Mouse (Mus musculus): ENCODE measurements around the gene Pear1.

Gene Pear1

DNA sequence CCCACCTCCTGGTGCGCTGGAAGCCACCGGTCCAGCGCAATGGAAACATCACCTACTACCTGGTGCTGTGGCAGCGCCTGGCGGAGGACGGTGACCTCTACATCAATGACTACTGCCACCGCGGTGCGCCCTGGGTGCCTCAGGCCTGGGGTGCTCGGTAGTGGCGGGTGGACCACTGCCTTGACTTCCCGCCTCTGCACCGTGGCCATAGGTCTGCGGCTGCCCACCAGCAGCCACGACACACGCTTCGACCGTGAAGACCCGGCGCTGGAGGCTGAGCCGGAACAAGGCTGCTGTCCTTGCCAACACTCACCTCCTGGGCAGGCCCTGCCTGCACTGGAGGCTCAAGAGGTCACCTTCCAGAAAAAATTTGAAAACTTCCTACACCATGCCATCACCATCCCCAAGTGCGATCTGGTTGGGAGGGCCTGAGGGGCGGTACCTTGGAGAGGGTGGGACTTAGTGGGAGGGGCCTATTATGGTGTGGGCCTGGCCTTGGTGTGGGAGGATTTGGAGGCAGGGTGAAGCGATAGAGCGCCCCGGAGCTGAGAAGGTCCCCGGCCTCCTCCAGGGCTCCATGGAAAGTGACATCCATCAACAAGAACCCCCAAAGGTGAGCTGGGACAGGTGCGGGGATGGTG, 14.7 kb downstream of the Pear1 start:
- DNase-seq (ENCODE audit: low spot score): no peak

DNA sequence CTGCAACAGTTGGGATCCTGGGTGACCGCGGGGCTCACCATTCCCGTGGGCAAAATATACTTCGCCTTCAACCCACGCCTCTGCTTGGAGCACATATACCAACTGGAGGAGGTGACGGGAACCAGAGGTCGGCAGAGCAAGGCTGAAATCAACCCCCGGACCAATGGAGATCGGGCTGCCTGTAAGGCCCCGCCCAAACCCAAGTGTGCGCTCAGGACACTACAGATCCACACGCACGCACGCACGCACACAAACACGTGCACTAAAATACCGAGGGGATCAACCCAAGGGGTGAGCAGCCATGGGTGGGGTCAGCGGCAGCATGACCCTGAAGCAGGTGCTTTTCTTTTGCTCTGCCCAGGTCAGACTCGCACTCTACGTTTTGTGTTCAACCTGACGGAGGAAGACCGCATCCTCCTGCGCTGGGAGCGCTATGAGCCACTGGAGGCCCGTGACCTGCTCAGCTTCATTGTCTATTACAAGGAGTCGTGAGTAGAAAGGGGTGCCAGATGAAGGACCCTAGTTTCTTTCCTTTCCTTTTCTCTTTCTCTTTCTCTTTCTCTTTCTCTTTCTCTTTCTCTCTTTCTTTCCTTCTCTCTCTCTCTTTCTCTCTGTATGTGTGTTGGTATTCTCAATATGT, 19.9 kb downstream of the Pear1 start:
- DNase-seq (ENCODE audit: low spot score): no peak

DNA sequence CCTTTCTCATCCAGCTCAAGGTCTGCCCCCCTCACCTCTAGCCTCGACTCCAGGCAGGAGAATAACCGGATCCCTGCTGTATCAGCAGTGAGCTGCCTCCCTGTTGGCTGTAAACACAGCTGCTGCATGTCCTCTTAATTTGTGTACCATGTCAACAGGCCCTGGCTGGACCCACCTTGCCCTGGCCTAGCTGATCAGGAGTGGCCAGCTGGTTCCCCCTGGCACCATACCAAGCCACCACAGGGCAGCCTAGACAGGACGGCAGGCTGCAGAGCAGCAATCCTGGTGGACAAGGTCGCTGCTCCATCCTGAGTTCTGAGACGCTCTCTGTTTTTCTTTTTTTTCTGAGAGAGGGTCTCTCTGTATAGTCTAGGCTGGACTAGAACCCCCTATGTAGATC, 22.4 kb downstream of the Pear1 start:
- DNase-seq (ENCODE audit: low spot score): no peak

DNA sequence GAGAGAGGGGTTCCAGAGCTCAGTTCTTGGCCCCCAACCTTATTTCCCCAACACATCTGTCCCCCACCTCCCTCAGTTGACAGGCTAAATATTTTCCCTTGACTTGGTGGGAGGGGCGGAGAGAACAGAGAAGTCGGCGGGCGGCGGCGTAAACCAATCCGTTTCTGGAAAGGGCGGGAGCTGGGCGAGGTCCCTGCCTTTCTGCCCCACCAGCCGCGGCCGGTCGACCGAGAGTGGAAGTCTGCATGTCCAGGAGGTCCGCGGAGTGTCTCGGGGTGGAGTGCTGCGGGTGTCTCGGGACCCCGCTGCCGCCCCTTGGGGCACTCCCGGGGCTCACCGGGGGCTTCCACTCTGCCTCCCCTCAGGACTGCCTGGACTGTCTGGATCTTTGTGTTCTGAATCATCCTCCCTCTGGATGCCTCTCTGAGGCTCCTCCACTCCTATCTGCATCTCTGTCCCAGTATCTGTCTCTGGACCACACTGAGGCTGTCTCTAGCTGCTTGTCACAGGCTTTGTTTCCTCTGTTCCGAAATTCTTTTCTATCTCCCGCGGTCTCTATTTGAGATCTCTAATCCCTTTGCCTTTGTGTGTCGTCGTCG, 27.3 kb downstream of the Pear1 start, which contains the start of gene Insrr:
TSS of gene Insrr (plus strand) at position 216 of the 599 bp plus-strand sequence.
- peak; percentile 29 for DNase-seq (ENCODE audit: low spot score)

DNA sequence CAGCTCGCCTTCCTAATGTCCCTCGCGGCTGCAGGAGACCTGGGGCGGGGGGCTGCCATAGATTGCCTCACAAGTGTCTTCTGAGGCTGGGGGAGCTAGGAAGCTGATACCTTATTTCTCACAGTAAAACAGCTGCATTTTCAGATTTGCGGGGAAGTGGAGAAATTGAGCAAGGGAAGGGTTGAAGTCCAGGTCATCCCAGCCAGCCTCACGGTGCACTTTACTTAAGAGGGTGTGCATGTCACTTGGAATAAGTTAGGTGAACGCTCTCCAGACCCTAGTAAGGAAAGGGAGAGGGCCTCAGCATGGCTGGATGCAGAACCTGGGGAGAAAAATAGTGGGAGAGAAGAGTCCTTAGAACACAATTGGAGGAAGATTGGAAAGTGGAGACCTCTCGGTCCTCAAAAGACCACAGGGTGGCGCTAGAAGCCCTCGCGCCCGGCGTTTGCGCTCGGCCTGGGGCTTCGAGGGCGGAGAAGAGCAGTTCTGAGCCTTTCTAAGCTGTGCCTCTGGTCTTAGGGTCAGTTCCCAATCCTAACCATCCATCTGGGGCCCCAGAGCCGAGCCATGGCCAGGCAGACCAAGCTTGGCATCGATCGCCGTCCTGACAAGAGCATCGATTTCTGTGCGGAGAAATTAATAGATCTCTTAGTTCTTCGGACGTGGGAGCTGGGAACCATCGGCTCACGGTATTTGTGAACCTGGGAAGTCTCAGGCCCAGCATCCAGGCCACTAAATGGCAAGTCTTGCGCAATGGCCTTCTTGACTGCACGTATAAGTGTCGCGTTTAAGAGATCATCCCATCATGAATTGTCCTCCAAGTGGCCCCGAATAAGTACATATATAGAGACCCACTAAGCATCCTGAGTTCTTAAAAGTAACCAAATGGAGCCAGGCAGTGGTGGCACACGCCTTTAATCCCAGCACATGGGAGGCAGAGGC, 28.5 kb downstream of the Pear1 start:
- peak; percentile 61 for DNase-seq (ENCODE audit: low spot score)

DNA sequence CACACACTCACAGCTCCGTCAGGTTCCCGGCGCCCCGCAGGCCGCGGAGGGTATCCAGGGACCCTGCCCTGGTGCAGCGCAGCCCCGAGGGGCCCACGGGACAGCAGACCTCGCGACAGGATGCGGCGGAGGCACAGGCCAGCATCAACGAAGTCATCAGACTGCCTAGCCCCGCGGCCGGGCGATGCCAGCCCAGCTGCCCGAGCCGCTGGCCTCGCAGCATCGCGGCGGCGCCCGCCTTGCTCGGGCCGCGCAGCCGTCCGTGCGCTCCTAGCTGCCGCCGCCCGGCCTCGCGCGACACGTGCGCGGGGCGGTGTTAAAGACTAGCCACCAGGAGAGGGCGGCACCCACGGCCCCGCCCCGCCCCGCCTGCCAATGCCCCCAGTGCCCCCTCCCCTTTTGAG, 29.2 kb downstream of the Pear1 start, which contains the start of gene Ntrk1:
TSS of gene Ntrk1 (minus strand) at position 241 of the 404 bp plus-strand sequence.
- no peak for DNase-seq (ENCODE audit: low spot score)

DNA sequence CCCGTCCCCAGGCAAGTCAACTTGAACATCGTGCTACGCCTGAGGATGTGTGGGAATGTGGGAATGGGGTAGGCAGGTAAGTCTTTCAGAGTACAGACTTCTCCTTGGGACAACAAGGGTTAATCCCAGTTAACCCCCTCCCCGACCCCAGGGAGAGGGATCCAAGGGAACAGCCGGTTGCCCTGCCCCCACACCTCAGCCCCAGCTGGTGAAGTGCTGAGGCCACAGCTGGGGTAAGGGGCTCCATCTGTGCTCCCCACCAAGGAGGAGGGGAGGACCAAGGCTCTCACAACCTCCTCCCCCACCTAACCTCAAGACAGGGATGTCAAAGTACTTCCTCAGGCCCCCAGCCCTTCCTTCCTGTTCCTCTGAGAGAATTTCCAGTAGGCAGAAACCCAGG, 34.3 kb downstream of the Pear1 start:
- DNase-seq (ENCODE audit: low spot score): no peak

DNA sequence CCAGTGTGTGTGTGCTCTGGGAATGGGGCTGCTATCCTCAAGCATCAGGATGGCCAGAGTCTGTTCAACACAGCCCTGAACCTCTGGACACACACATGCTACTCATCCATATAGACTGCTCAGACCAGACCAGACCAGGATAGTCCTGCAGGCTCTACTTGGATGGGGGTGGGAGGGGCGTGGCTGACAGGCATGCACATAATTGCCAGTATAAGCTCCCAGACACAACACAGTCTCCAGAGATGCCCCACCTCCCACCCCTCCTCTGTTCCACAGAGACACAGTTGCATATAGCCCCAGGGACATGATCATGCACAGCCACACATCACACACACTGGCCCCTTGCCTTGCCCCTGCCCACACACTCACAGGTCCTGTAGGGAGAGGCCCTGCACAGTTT, 34.9 kb downstream of the Pear1 start:
- DNase-seq (ENCODE audit: low spot score): no peak

DNA sequence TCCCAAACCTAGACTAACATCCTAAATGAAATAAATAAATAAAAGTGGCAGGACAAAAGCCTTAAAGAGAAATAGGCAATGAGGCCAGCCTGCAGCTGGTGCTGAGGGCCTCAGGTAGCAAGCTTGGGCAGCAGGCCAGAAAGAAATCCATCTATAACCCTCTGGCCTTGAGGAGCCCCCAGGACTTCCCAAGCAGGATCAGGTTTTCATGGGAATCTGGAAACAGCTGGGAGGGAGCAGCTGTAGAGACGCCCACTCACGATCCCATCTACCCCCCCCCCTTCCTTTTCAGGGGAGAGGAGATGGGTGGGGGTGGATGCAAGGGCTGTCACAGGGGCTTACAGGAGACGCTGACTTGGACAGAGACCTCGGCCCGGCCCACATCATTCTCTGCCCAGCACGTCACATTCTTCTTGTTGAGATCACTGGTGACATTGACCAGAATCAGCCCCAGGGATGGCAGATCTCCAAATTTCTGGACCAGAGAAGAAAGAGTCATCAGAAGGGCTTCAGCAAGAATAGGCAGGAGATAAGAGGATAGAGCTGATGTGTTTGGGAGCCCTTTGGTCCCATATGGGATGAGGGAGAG, 38.4 kb downstream of the Pear1 start:
- no peak for DNase-seq (ENCODE audit: low spot score)

DNA sequence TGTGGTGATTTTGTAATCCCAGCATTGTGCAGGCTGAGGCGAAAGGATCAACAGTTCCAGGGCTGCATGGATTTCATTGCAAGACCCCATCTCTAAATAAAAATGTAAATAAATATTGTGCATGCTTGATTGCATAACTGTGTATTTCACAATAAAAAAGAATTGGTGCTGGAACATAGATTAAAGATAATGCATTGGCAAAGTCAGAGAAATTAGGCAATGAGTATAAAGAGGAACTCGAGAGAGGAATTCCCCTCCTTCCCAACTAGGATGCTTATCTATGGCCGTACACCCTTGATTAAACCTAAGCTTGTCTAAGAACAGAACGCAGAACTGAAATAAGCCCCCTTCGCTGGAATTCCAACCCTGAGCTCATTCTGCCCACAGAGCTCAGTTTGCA, 39.0 kb downstream of the Pear1 start:
- DNase-seq (ENCODE audit: low spot score): no peak

DNA sequence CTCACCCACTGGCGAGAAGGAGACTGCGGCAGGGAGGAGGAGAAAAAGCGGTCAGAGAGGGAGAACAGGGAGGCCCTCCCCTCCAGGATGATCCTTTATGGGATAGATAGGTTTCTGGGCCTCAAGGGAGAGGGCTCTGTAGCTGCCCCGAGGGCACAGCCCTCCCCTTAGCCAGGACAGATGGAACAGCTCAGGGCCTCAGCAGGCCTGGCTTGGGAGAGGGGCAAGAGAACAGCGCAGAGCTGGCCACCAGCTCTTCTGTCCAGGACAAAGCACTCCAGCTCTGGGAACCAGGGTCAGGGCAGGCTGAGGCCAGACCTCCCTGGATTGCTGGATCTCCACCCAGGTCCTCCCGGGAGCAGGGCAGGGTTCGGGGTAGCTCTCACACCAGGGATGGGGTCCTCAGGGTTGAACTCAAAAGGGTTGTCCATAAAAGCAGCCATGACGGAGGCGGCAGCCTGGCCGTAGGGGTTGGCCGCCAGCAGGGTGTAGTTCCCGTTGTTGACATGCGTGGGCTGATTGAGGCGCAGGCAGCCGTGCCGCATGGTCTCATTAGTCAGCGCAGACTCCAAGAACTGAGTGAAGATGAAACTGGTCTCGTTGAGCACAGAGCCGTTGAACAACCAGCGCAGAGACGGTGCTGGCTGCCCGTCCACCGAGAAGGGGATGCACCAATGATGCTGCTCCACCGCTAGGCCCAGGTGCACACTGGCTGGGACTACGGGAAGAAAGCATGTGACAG, 40.7 kb downstream of the Pear1 start:
- DNase-seq (ENCODE audit: low spot score): no peak

DNA sequence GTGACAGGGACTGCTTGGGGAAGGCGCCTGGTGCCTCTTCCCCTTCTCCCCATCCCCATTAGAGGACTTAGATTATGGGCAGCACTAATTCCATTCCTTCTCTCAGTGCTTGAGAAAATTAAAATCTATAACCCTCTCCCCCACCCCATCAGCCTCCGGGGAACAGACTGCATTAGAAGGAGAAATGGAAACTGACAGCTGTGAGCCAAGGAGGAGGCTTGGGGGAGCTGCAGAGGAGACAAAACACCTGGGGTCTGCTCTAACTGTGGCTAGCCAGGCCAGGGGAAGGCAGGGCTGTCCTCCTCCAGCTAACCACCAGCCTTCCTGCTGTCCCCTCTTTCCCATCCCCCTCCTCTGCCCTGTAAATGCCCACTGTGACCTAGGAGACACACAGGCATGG, 45.0 kb downstream of the Pear1 start:
- DNase-seq (ENCODE audit: low spot score): no peak

DNA sequence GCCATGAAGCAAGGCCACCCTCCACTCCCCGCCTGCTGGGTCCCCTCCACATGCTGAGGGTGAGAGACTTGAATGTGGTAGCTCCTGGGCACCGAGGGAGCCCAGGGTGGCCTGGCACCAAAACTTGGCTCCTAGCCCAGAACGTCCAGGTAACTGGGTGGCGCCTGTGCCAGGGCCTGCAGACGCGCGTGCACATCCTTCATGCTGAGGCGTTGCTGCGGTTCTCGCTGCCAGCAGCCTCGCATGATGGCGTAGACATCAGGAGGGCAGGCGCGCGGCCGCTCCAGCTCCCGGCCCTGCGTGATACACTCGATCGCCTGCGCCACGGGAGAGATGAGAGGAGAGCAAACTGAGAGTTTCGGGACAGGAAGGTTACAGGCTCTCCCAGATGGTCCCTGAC, 45.8 kb downstream of the Pear1 start:
- no peak for DNase-seq (ENCODE audit: low spot score)

DNA sequence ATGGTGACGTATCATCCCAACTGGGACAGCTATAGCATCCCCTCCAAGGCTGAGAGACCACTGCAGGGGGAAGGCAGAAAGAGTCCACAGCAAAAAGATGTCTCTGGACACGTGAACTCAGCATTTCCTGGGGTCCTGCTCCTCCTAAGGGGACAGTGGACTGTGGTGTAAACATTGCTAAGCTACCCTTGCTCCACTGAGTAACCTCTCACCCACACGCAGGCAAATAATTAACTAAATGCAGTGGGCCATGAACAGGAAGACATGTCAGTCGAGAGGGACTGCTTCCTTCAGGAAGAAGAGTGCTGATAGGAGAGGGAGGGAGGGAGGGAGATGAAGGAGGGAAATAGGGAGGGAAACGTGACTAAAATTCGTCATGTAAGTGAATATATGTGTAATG, 53.0 kb downstream of the Pear1 start:
- DNase-seq (ENCODE audit: low spot score): no peak

DNA sequence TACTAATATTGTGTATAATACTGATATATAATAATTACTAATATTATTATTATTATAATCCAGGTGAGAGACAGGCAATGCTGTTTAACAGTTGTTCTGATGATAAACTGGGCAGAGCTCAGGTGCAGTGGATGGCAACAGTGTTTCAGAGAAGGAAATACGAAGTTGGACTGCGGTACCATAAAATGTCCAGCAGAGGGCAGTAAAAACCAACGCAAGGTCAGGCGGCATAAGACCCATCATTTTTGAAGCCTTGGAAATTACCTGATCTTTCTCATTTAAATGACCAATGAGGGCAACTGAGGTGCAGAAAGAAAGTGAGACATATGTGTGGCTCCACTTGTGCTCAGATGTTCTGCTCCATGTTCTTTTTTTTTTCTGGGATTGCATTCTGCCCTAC, 53.8 kb downstream of the Pear1 start:
- DNase-seq (ENCODE audit: low spot score): no peak

DNA sequence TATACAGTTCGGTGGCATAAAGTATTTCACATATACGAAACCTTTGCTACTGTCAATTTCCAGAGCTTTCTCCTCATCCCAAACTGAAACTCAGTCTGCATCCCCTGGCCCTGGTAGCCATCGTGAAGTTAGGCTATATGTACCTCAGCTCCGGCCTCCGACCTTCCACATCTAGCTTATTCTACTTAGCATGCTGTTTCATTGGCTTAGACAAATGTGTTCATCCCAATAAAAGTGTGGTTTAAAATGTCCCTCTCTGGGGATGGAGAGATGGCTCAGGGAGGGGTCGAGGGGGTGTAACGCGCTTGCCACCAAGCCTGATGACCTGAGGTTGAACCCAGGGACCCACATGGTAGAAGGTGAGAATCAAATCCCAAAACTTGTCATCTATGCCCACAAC, 54.6 kb downstream of the Pear1 start:
- DNase-seq (ENCODE audit: low spot score): no peak

DNA sequence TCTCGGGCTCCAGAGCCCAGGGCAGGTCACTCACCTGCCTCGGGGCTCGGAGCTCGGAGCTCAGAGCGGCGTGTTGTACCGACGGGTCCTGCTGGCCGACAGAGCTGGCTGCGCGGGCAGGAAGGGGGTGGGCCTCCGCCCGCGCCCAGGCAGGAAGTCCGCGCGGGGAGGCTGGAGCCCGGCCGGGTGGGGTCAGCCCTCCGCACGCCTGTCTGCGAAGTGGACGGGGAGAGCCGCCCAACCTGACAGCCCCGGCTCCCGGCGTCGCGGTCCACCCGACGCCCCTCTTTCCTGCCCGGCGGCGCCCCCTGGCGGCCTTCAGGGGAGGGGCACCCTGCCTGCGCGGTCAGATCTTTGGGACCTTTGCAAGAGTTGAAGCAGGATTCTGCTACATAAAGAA, 55.3 kb downstream of the Pear1 start:
- DNase-seq (ENCODE audit: low spot score): peak; percentile 84

DNA sequence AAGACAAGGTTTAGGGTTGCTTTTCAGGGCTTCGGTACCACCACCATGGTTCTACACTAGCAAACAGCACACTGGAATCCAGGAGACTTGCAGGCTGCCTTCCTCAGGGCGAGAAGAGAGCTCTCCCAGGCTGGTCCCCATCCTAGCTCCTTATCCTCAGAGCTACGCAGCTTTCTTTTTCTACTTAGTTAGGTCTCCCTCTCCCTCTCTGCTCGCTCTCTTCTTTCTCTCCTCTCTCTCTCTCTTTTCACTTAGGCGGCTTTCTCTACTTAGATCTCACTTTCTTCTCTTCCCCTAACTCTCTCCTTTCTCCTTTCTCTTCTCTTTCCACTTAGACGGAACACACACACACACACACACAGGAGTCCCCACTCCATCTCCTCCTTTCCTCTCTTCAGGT, 55.7 kb downstream of the Pear1 start:
- no peak for DNase-seq (ENCODE audit: low spot score)

DNA sequence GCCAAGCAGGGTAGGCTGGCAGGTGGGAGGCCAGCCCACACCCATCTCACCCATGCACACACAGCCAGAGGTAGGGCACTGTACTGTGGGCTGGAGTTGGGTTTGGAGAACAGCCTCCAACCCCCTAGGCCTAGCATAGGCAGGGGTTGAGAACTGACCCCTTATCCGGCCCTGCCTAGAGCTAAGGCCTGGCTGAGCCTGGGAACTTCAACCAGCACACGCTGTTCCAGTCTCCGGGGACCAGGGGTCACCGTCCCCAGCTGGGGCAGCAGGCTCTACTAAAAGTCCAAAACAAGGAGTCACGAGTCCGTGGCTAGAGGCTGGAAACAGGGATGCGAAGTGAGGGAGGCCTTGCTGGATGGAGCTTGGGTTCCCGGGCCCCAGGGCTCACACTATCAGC, 56.3 kb downstream of the Pear1 start:
- DNase-seq (ENCODE audit: low spot score): no peak

DNA sequence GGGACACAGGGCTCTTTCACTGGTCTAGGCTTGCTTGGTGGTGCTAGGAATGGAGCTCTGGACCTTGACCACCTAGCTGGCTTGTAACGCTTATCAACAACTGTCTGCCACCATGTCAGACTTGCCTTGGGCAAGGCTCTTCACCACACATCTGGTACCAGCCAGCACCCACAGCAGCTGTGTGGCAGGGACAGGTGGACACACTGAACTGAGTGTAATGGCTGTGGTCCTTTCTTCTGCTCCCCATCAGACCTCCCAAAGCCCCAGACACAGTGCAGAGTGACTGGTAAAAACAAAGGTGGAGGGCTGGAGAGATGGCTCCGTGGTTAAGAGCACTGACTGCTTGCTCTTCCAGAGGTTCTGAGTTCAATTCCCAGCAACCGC, 57.8 kb downstream of the Pear1 start:
- DNase-seq (ENCODE audit: low spot score): no peak

DNA sequence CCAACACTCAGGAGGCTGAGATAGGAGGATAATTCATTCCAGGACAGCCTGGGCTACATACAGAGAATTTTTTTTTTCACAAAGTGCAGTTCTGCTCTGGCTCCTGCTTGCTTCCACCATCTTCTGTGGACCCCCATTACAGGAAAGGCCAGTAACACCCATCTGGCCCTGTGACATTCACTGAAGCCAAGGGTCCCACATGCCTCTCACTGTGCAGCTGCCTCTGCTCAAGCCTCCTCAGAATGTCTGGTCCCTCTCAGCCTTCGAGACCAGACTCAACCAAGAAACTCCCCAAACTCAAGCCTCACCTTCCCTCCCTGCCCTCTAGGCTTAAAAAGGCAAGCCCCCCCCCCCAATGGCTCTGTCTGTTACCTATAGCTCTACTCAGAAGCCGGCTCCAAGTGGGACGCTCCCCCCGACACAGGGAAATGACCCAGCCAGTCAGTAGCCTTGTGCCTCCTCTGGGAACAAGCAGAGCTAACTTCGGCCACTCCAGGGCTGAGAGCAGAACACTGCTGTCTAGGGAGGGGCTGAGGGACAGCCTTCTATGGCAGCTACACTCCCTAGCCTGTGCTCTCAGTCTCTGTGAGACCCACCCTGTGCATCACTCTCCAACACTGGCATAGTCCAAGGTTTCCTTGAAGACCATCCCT, 58.3 kb downstream of the Pear1 start:
- DNase-seq (ENCODE audit: low spot score): no peak

Measured in urinary bladder, postnatal 25 days (tissue).